Mouse (Mus musculus) myocyte (in vitro differentiated cells): ENCODE data around the gene Polr2l. TPM values are rescaled to one million over a fixed set of nuclear protein-coding genes. Genes with fewer than 3 reads are reported as not detected.

Experiments
- H3K27me3 ChIP-seq: one replicate; pipeline ENCODE4 v1.6.1; 2011; ENCODE audit not compliant: control insufficient read depth, insufficient read depth, insufficient read length
- H3K36me3 ChIP-seq: one replicate; pipeline ENCODE4 v1.6.1; 2011; ENCODE audit not compliant: control insufficient read depth, insufficient read depth
- H3K4me2 ChIP-seq: one replicate; pipeline ENCODE4 v1.6.1; 2011; ENCODE audit warnings: low read depth, control low read depth
- H3K4me3 ChIP-seq: one replicate; pipeline ENCODE4 v1.5.1; 2011; ENCODE audit warnings: mild to moderate bottlenecking, control low read depth, moderate library complexity
- H3K79me2 ChIP-seq: one replicate; pipeline ENCODE4 v1.6.1; 2011; ENCODE audit not compliant: control insufficient read depth, insufficient read depth
- H3ac ChIP-seq: one replicate; pipeline ENCODE4 v1.6.1; 2011; ENCODE audit not compliant: control insufficient read depth, insufficient read length
- CEBPB ChIP-seq: IDR thresholded peaks from 2 replicates; pipeline ENCODE4 v1.6.1; 2011; ENCODE audit warnings: mild to moderate bottlenecking, moderate library complexity; ENCODE audit not compliant: poor library complexity, insufficient read depth, severe bottlenecking
- E2F4 ChIP-seq: IDR thresholded peaks from one replicate; pipeline ENCODE4 v1.6.1; 2011; ENCODE audit warnings: mild to moderate bottlenecking, control low read depth, moderate library complexity; ENCODE audit not compliant: insufficient read depth
- MAX ChIP-seq: IDR thresholded peaks from one replicate; pipeline ENCODE4 v1.6.1; 2011; ENCODE audit warnings: low read depth, mild to moderate bottlenecking, control low read depth
- MYOD1 ChIP-seq, 3 experiments: IDR thresholded peaks; one replicate each; pipeline ENCODE4 v1.6.1; 2011; ENCODE audit warnings: control low read depth in 2 of 3, low read depth in 2 of 3, mild to moderate bottlenecking in 2 of 3, moderate library complexity in 1 of 3; ENCODE audit not compliant: insufficient read length in 2 of 3, control insufficient read depth in 1 of 3
- MYOG ChIP-seq, 3 experiments: IDR thresholded peaks; one replicate each; pipeline ENCODE4 v1.6.1; 2011; ENCODE audit warnings: control low read depth in 2 of 3, low read depth in 2 of 3, mild to moderate bottlenecking in 2 of 3; ENCODE audit not compliant: insufficient read length in 2 of 3, control insufficient read depth in 1 of 3, insufficient read depth in 1 of 3
- POLR2A ChIP-seq: IDR thresholded peaks from one replicate; pipeline ENCODE4 v1.6.1; 2011; ENCODE audit warnings: low read depth, mild to moderate bottlenecking, control low read depth, moderate library complexity; ENCODE audit not compliant: insufficient read length
- POLR2AphosphoS2 ChIP-seq: IDR thresholded peaks from one replicate; pipeline ENCODE4 v1.6.1; 2011; ENCODE audit warnings: low read depth, control low read depth; ENCODE audit not compliant: insufficient read length
- REST ChIP-seq: IDR thresholded peaks from one replicate; pipeline ENCODE4 v1.6.1; 2011; ENCODE audit warnings: mild to moderate bottlenecking, control low read depth, moderate library complexity; ENCODE audit not compliant: insufficient read depth, insufficient read length
- SRF ChIP-seq: IDR thresholded peaks from one replicate; pipeline ENCODE4 v1.6.1; 2011; ENCODE audit warnings: low read depth; ENCODE audit not compliant: control insufficient read depth, insufficient read length
- TCF12 ChIP-seq: IDR thresholded peaks from one replicate; pipeline ENCODE4 v1.6.1; 2011; ENCODE audit warnings: mild to moderate bottlenecking, control low read depth; ENCODE audit not compliant: poor library complexity, insufficient read depth, severe bottlenecking
- TCF3 ChIP-seq: IDR thresholded peaks from one replicate; pipeline ENCODE4 v1.6.1; 2011; ENCODE audit warnings: low read depth, control low read depth; ENCODE audit not compliant: insufficient read length
- USF1 ChIP-seq: IDR thresholded peaks from one replicate; pipeline ENCODE4 v1.6.1; 2011; ENCODE audit warnings: low read depth, mild to moderate bottlenecking, control low read depth, moderate library complexity
- polyA plus RNA-seq: library from polyadenylated mRNA; unstranded; fragments of >200 nt; fragmentation: generic; extraction: Trizol; gene quantifications from one replicate; pipeline ENCODE4 v1.2.1, GENCODE M21; 2012; ENCODE audit warnings: missing spikeins

Polr2l gene
- polyA plus RNA-seq, 1 experiment: 95.1 TPM

DNA sequence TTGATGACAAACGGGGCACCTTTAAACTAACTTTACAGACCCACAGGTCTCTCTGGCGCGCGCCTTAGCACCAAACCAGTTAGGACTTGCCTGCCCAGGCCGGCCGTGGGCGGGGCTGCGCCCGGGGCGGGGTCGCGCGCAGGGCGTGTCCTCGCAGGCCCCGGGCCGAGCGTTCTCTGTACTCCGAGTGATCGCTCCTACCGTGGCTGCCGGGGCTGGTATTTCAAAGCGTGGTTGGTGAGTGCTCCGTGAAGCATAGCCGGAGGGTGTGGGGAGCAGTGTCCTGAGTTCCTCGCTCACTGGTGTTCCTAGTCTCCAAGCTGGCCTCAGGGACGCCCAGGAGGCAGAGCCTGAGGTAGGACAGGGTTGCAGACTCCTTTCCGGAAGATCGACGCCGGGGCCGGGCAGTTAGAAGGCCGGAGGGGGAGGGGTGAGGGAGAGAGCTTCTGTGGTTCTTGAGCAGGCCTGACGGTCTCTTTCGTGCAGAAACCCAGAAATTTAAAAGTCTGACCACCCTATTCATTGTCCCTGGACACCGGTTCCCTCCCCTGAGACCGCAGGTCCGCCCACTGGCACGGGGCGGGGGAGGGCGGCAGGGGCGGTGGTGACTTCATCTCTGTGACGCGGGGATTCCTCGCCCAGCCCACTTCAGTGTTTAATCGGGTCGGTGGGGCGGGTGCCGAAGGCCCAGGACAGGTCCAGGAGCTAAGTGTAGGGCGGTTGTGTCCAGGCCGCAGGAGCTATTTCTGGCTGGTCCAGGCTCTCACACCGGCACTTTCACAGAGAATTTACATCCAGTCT, 7.5 kb downstream of the Polr2l start, which contains the start of gene Cd151:
Gene Cd151, plus strand, starts transcription at position 163 of the 801 bp plus-strand sequence.
- Histone ChIP-seq H3K4me3 (peak within 1 kb of the TSS; percentile 84), H3K79me2 (peaks cover 29% of the 10 kb centered on the region), H3K4me2 (peak within 1 kb of the TSS; percentile 96), H3K36me3 (peaks cover 14% of the 10 kb centered on the region), H3ac (peak within 1 kb of the TSS; percentile 39), H3K27me3 (no peaks in the 10 kb centered on the region)
- TF ChIP-seq TCF3: no peak
- TF ChIP-seq POLR2A: peak; percentile 82
- TF ChIP-seq POLR2AphosphoS2: peak; percentile 87

DNA sequence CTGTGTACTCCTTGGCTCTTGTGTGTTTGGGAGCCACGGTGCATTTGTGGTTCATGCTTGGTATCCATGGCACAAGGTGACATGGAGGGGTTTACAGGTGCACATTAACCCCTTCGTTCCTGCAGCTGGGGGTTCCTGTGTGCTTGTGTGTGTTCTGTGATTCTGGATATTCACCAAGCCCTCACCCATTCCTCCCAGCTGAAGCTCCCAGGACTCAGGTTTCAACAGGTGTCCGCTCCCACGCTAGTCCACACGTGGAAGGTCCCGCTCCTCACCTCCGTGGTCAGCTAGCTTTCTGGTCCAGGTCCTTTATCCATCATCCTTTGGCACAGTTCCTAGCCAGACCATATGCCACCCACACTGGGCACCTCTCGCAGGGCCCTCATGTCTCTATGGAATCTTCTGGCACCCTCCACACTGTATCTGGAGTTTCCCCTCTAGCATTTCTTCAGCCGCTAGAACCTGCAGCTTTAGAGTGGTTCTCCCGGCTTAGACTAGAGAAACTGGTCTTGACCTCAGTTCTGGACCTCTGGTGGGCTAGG, 8.3 kb downstream of the Polr2l start:
- no peaks in the 10 kb centered on the region for H3K27me3 ChIP-seq
- peak overlapping the region; percentile 84 for H3K4me3 ChIP-seq
- TF ChIP-seq TCF3: no peak
- TF ChIP-seq POLR2AphosphoS2: no peak
- TF ChIP-seq MYOD1 (IDR thresholded peaks at IDR 0.05; ENCODE audit: control insufficient read depth in 1 of 3, insufficient read length in 2 of 3, low read depth in 2 of 3): no peak
- TF ChIP-seq TCF12: no peak
- no peak for TF ChIP-seq MAX
- no peak for TF ChIP-seq USF1
- no peak for TF ChIP-seq SRF
- TF ChIP-seq MYOG (IDR thresholded peaks at IDR 0.05; ENCODE audit: control insufficient read depth in 1 of 3, insufficient read depth in 1 of 3, insufficient read length in 2 of 3, low read depth in 2 of 3): no peak
- no peak for TF ChIP-seq E2F4
- no peak for TF ChIP-seq CEBPB
- no peak for TF ChIP-seq POLR2A
- no peak for TF ChIP-seq REST
- peak overlapping the region; percentile 96 for H3K4me2 ChIP-seq
- peak overlapping the region; percentile 39 for H3ac ChIP-seq
- H3K79me2 ChIP-seq: peaks cover 25% of the 10 kb centered on the region
- peaks cover 10% of the 10 kb centered on the region for H3K36me3 ChIP-seq

DNA sequence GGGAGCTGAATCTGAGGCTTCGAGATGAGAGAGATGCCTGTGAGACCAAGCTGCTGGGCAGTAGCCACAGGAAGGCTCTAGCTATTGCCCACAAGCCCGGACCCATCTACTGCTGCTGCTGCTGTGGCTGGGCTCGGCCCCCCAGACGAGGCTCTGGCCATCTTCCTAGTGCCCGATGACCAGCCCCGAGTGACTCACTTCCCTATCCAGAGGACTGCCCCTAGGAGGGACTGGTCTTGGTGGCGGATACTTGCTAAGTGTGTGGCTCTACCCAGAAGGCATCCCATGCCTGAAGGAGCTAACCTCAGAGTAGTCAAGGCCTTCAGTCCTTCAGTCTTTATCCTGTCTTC, 8.9 kb downstream of the Polr2l start:
- H3K4me3 ChIP-seq: peak overlapping the region; percentile 84
- no peaks in the 10 kb centered on the region for H3K27me3 ChIP-seq

DNA sequence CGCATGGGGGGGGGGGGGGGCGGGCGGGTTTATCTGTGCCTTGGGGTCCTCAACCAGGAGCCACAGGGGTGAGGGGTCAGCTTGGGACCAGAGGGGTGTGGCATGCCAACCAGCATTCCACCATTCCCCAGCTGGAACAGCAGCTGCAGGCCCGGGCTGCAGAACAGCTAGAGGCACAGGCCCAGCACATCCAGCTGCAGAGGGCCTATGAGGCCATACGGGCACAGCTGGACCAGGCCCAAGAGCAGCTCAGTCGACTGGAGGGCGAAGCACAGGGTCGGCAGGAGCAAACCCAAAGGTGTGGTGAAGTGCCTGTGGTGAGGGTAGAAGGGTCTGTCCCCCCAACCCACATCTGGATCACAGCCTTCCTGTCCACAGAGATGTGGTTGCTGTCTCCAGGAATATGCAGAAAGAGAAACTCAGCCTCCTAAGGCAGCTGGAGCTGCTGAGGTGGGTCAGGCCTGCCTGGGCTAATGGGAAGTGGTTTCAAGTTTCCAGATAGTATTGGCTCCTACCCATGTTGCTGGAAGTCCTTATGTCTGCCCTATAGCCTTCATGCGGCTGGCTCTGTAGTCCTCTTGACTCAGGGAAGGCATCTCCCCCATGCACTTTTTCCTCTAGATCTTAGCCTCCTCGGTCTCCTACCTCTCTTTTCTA, 9.4 kb downstream of the Polr2l start:
- Histone ChIP-seq H3ac (no peak overlapping the region), H3K27me3 (no peaks in the 10 kb centered on the region), H3K36me3 (peaks cover under 1% of the 10 kb centered on the region), H3K79me2 (peaks cover 16% of the 10 kb centered on the region), H3K4me2 (peak overlapping the region; percentile 96), H3K4me3 (peak overlapping the region; percentile 84)
- TF ChIP-seq TCF3 (peak; percentile 23), MYOG (IDR thresholded peaks at IDR 0.05; ENCODE audit: control insufficient read depth in 1 of 3, insufficient read depth in 1 of 3, insufficient read length in 2 of 3, low read depth in 2 of 3) (no peak), REST (no peak), USF1 (no peak), MYOD1 (IDR thresholded peaks at IDR 0.05; ENCODE audit: control insufficient read depth in 1 of 3, insufficient read length in 2 of 3, low read depth in 2 of 3) (peak in 2 of 3 experiments; percentile 47 to 59), MAX (no peak), POLR2AphosphoS2 (no peak)

More for the DNA sequence above, 8.9 kb downstream of the Polr2l start:
- no peak overlapping the region for H3ac ChIP-seq
- peak; percentile 50 for TF ChIP-seq POLR2A
- TF ChIP-seq CEBPB: no peak
- peaks cover 19% of the 10 kb centered on the region for H3K79me2 ChIP-seq
- peaks cover 6% of the 10 kb centered on the region for H3K36me3 ChIP-seq
- peak overlapping the region; percentile 96 for H3K4me2 ChIP-seq

DNA sequence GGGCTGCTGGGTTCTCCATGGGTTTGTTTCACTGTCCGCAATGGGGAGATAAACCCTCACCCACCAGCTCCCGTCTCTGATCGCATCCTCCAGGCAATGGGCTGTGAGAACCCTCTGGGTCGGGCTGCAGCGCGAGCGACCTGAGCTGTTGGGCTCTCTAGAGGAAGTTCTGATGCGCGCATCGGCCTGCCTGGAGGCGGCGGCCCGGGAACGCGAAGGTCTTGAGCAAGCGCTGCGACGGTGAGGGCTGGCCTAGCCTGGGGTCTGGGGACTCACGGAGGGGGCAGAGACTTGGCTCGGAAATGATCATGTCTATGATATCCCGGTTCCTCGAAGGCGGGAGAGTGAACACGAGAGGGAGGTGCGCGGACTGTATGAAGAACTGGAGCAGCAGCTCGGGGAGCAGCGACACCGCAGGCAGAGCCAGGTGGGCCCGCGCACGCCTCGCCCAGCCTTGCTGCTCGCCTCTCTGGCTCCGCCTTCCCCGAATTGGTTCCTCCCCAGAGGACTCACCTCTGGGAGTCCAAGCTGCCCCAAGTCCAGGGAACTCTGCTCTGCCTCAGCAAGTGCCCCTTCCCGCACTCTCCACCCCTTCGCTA, 10.2 kb downstream of the Polr2l start:
- Histone ChIP-seq H3K36me3 (no peaks in the 10 kb centered on the region), H3K79me2 (peaks cover 8% of the 10 kb centered on the region), H3K4me2 (peak overlapping the region; percentile 44), H3K27me3 (no peaks in the 10 kb centered on the region), H3ac (no peak overlapping the region), H3K4me3 (no peak overlapping the region)
- TF ChIP-seq SRF: no peak
- no peak for TF ChIP-seq E2F4
- TF ChIP-seq CEBPB: no peak
- no peak for TF ChIP-seq MAX
- TF ChIP-seq MYOG (IDR thresholded peaks at IDR 0.05; ENCODE audit: control insufficient read depth in 1 of 3, insufficient read depth in 1 of 3, insufficient read length in 2 of 3, low read depth in 2 of 3): no peak
- TF ChIP-seq POLR2AphosphoS2: no peak
- no peak for TF ChIP-seq POLR2A
- no peak for TF ChIP-seq REST
- no peak for TF ChIP-seq TCF3
